Mouse (Mus musculus): ENCODE measurements at regions not wholly inside any gene's neighbourhood (a gene's known extent, or its start where the extent isn't known, plus 50 kb on each side); places are given as distances from the start of the nearest gene placed in this dataset.

- TF ChIP-seq MYOD1 (IDR thresholded peaks at IDR 0.05; ENCODE audit: control insufficient read depth, insufficient read length, low read depth) = no peak
- TF ChIP-seq CTCF (IDR thresholded peaks at IDR 0.05; ENCODE audit: control insufficient read depth, insufficient read depth, insufficient read length) = no peak
- TF ChIP-seq MAX (IDR thresholded peaks at IDR 0.05) = no peak
- no peak for TF ChIP-seq MYOG (IDR thresholded peaks at IDR 0.05; ENCODE audit: control insufficient read depth, extremely low read depth, insufficient read length)
Measured at GRCm38 (mm10) chr2:53668599-53669372, 416.6 kb downstream of the Rprm start.

All from C2C12 (cell line).